Mouse (Mus musculus) embryonic facial prominence, embryonic 15.5 days (tissue): ENCODE results near the gene Sfrp2. TPM values are rescaled to one million over a fixed set of nuclear protein-coding genes. Genes with fewer than 3 reads are reported as not detected.

ENCODE experiments used
- ATAC-seq: fragments of 200-750 bp; cut with Nextera tagmentation; 2 replicates; pipeline ENCODE4 v1.8.0; 2017; ENCODE audit warnings: low read depth, moderate TSS enrichment; ENCODE audit not compliant: insufficient number of reproducible peaks, low FRiP score, low TSS enrichment
- H3K27ac ChIP-seq: fragments of 300-500 bp; sonication (generic); replicated peaks from 2 replicates; pipeline ENCODE4 v1.5.1; 2015; ENCODE audit warnings: mild to moderate bottlenecking, inconsistent platforms
- H3K27me3 ChIP-seq: fragments of 300-500 bp; sonication (generic); 2 replicates; pipeline ENCODE4 v1.6.1; 2015; ENCODE audit warnings: inconsistent platforms
- H3K36me3 ChIP-seq: fragments of 300-500 bp; sonication (generic); 2 replicates; pipeline ENCODE4 v1.6.1; 2015; ENCODE audit warnings: mild to moderate bottlenecking, inconsistent platforms
- H3K4me1 ChIP-seq: fragments of 300-500 bp; sonication (generic); 2 replicates; pipeline ENCODE4 v1.6.1; 2015; ENCODE audit warnings: inconsistent platforms
- H3K4me2 ChIP-seq: fragments of 300-500 bp; sonication (generic); replicated peaks from 2 replicates; pipeline ENCODE4 v1.6.1; 2015; ENCODE audit warnings: mild to moderate bottlenecking, inconsistent platforms
- H3K4me3 ChIP-seq: fragments of 300-500 bp; sonication (generic); replicated peaks from 2 replicates; pipeline ENCODE4 v1.5.1; 2015; ENCODE audit warnings: mild to moderate bottlenecking, inconsistent platforms
- H3K9ac ChIP-seq: fragments of 300-500 bp; sonication (generic); 2 replicates; pipeline ENCODE4 v1.6.1; 2015; ENCODE audit warnings: inconsistent platforms
- H3K9me3 ChIP-seq: fragments of 300-500 bp; sonication (generic); replicated peaks from 2 replicates; pipeline ENCODE4 v1.6.1; 2016; ENCODE audit warnings: inconsistent platforms
- WGBS: fragments of 180-500 bp; shearing (Covaris S2); methylation state at CpG from one replicate; pipeline ENCODE4 v1.1.7; 2015; 5-methylcytosine and 5-hydroxymethylcytosine counted together
- polyA plus RNA-seq: library from polyadenylated mRNA; unstranded; fragments of >200 nt; fragmentation: Nextera tagmentation; extraction: Ambion mirVana; gene quantifications from 2 replicates; pipeline ENCODE4 v1.2.1, GENCODE M21; 2015

Sfrp2 gene
- polyA plus RNA-seq, 1 experiment from 2014 or later, result 676 TPM

DNA sequence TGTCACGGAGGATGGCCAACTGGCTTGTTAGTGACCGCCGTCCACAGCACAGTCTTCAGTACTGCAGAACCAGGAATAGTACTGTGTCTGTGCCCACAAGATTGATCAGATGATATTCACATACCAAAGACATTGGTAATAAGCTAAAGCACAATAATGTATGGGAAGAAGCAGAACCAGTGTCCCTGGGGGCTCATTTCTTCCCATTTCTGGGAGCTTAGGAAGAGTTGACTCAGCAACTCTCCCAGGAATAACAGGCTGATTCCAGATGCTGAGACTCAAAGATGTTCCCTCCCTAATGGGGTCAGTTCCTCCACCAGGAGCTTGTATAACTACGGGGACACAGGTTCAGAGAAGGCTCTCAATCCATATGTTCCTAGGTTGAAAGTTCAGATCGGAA is 13.9 kb upstream of the Sfrp2 start:
- ATAC-seq, result no peak
- Histone ChIP-seq H3K9ac (no peak overlapping the region), H3K4me2 (no peak overlapping the region), H3K27me3 (no peaks in the 10 kb centered on the region), H3K4me3 (no peak overlapping the region), H3K27ac (no peak overlapping the region), H3K9me3 (no peaks in the 10 kb centered on the region), H3K36me3 (no peaks in the 10 kb centered on the region), H3K4me1 (0 out of 2 replicates have a peak, but pooled peaks cover 4% of the 10 kb centered on the region)
- WGBS, result 86% methylated on average over 5 of the region's 5 CpGs

DNA sequence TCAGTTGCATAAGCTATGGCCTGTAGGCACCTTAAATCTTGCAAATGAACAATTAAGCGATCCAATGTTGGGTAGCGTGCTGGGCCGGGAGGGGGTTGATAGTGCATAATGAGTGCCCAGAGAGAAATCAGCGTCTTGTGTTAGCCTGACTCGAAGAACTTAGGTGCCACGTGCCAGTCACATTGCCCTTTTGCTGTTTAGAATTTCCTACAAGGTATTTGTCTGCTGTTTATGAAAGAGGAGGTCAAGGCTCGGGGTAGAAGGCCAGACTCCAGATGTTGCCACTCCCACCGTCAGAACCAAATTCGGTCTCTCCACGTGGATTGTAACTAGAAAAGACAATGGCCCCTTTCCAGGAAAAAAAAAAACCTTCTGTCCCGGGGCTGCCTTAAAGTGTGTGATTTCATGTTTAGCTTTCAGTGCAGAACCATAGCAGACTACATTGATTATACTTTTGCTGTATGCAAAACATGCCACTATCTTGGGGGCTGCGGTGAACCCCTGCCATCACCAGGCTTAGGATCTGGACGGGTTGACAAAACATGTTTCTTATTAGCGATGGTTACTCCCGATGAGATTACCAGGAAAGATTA is 11.0 kb upstream of the Sfrp2 start:
- 34% methylated on average over 15 of the region's 15 CpGs for WGBS
- Histone ChIP-seq H3K9ac (no peak overlapping the region), H3K4me2 (no peak overlapping the region), H3K9me3 (no peaks in the 10 kb centered on the region), H3K4me1 (0 out of 2 replicates have a peak, but pooled peaks cover 4% of the 10 kb centered on the region), H3K27me3 (no peaks in the 10 kb centered on the region), H3K4me3 (no peak overlapping the region), H3K36me3 (no peaks in the 10 kb centered on the region), H3K27ac (no peak overlapping the region)
- ATAC-seq, result no peak

DNA sequence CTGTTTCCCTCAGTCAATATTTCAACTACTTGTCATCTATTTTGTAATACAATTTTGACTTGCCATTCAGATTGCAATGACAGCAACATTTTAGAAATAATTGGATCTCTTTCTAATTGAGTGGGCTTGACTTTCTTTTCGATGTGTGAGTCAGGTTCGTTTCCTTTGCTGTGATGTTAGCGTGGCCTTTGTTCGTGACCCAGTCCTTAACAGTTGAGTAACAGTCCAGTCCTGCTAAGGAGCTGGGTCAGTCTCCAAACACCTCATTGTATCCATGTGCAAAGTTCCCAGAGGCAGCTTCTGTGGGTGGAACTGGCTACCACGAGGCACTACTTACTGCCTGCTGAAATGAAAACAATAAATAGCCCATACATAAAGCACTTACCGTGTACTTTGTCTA is 10.5 kb upstream of the Sfrp2 start:
- no peak overlapping the region for H3K9ac ChIP-seq
- H3K9me3 ChIP-seq, result no peaks in the 10 kb centered on the region
- H3K4me3 ChIP-seq, result no peak overlapping the region
- H3K4me2 ChIP-seq, result no peak overlapping the region
- H3K27me3 ChIP-seq, result no peaks in the 10 kb centered on the region
- no peaks in the 10 kb centered on the region for H3K36me3 ChIP-seq
- H3K27ac ChIP-seq, result no peak overlapping the region
- WGBS, result 35% methylated on average over 6 of the region's 6 CpGs
- ATAC-seq, result no peak
- 0 out of 2 replicates have a peak, but pooled peaks cover 4% of the 10 kb centered on the region for H3K4me1 ChIP-seq

DNA sequence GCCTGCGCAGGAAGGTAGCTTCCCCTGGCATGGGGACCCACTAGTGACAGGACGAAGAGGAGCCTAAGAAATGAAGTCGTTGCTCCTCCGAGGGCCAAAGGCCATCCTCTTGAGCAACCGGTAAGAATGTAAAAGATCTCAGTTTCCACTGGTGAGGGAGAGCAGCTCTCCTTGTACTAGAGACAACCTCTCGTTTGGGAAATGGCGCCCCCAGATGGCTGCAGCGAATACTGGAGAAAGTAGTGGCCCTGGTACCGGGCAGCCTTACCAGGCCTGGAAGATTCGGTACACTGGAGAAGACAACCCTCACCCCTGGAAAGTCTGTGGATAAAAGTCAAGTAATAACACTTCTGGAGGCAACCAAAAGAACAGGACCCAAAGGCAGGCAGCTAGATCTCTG is 3.8 kb upstream of the Sfrp2 start:
- no peaks in the 10 kb centered on the region for H3K36me3 ChIP-seq
- H3K9me3 ChIP-seq, result no peaks in the 10 kb centered on the region
- H3K4me2 ChIP-seq, result no peak overlapping the region
- no peaks in the 10 kb centered on the region for H3K27me3 ChIP-seq
- H3K4me3 ChIP-seq, result no peak overlapping the region
- peaks cover 26% of the 10 kb centered on the region for H3K4me1 ChIP-seq
- no peak overlapping the region for H3K27ac ChIP-seq
- no peak for ATAC-seq
- 76% methylated on average over 10 of the region's 10 CpGs for WGBS
- H3K9ac ChIP-seq, result no peak overlapping the region

DNA sequence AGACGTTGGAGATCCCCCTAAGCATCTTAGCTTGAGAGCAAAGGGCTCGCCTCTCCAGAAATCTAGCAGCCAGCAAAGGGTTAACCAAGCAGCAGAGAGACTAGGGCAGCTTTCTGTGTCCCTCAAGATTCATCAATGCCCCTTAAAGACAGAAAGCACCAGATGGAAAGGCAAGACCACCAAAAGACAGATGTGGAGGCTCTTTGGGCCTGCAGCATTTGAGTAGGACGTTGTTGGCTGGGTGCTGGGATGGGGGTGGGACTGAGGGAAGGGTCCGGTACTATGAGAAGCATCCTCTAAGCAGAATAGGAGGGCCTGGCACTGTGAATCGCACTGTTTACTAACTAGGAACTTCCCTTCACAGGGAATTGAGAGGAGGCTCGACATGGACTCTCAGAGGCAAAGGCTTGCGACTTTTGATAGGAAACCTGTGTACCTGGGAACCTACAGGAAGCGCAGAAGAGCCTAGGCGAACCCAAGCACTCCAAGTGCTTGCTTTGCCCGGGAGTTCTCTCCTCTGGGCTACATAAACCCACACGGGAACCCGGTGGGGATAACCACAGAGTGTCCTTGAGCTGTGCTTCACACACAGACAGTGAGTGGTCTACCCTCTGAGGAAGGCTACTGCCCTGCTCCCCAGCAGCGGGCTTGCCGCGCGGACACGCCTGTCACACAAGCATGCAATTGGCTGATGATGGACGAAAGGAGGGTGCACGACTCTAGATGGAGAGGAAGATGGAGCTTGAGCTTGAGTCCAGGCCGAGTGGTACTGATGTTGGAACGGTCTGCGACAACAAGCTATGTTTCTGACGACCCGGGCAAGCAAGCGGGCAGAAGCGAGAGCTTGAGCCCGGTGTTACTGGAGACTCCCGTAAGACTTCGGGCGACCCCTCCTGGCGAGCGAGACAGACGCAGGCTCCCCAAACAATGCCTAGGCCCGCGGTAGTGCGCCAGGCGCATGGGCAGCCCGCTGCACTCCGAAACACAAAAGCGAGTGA is 2.3 kb upstream of the Sfrp2 start:
- no peak overlapping the region for H3K27ac ChIP-seq
- H3K9me3 ChIP-seq, result no peaks in the 10 kb centered on the region
- peak overlapping the region; percentile 80 for H3K4me2 ChIP-seq
- ATAC-seq, result peak; percentile 73
- WGBS, result 7% methylated on average over 40 of the region's 40 CpGs
- H3K4me3 ChIP-seq, result peak overlapping the region; percentile 42
- H3K36me3 ChIP-seq, result no peaks in the 10 kb centered on the region
- H3K27me3 ChIP-seq, result no peaks in the 10 kb centered on the region
- no peak overlapping the region; the same call in 1 of the 2 replicates for H3K9ac ChIP-seq
- peaks cover 32% of the 10 kb centered on the region for H3K4me1 ChIP-seq

DNA sequence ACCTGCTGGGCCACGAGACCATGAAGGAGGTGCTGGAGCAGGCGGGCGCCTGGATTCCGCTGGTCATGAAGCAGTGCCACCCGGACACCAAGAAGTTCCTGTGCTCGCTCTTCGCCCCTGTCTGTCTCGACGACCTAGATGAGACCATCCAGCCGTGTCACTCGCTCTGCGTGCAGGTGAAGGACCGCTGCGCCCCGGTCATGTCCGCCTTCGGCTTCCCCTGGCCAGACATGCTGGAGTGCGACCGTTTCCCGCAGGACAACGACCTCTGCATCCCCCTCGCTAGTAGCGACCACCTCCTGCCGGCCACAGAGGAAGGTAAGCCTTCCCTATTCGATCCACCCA is 577 bp downstream of the Sfrp2 start:
- ATAC-seq, result no peak

GRCm38 (mm10) chr3:83767121-83767520 is 1.0 kb downstream of the Sfrp2 start:
- ATAC-seq, result no peak
- WGBS, result 8% methylated on average over 10 of the region's 10 CpGs
- H3K4me3 ChIP-seq, result peak overlapping the region; percentile 57
- peak overlapping the region; percentile 91 for H3K4me2 ChIP-seq
- H3K27ac ChIP-seq, result peak overlapping the region; percentile 82
- peak overlapping the region; percentile 62 for H3K9ac ChIP-seq
- peaks cover 42% of the 10 kb centered on the region for H3K4me1 ChIP-seq
- no peaks in the 10 kb centered on the region for H3K9me3 ChIP-seq
- no peaks in the 10 kb centered on the region for H3K27me3 ChIP-seq
- peaks cover 19% of the 10 kb centered on the region for H3K36me3 ChIP-seq

More for the DNA sequence above, 577 bp downstream of the Sfrp2 start:
- H3K36me3 ChIP-seq, result peaks cover 16% of the 10 kb centered on the region
- H3K27ac ChIP-seq, result peak overlapping the region; percentile 82
- no peaks in the 10 kb centered on the region for H3K9me3 ChIP-seq
- H3K27me3 ChIP-seq, result no peaks in the 10 kb centered on the region
- H3K4me3 ChIP-seq, result peak overlapping the region; percentile 57
- peaks cover 39% of the 10 kb centered on the region for H3K4me1 ChIP-seq
- H3K9ac ChIP-seq, result peak overlapping the region; percentile 62
- H3K4me2 ChIP-seq, result peak overlapping the region; percentile 91
- 2% methylated on average over 25 of the region's 25 CpGs for WGBS

- Histone ChIP-seq H3K4me1 (peaks cover 45% of the 10 kb centered on the region), H3K27ac (0 out of 2 replicates have a peak overlapping the region, but pooled peaks have one; percentile 5), H3K27me3 (no peaks in the 10 kb centered on the region), H3K4me2 (peak overlapping the region; percentile 91), H3K36me3 (peaks cover 22% of the 10 kb centered on the region), H3K9ac (no peak overlapping the region), H3K4me3 (peak overlapping the region; percentile 57), H3K9me3 (no peaks in the 10 kb centered on the region)
- no peak for ATAC-seq
- WGBS, result 33% methylated on average over 11 of the region's 11 CpGs
Measured at GRCm38 (mm10) chr3:83768293-83769035, 2.3 kb downstream of the Sfrp2 start.

GRCm38 (mm10) chr3:83769036-83769410 is 2.9 kb downstream of the Sfrp2 start:
- H3K4me3 ChIP-seq, result peak overlapping the region; percentile 57
- ATAC-seq, result no peak
- no peaks in the 10 kb centered on the region for H3K9me3 ChIP-seq
- H3K36me3 ChIP-seq, result peaks cover 26% of the 10 kb centered on the region
- peak overlapping the region; percentile 91 for H3K4me2 ChIP-seq
- H3K4me1 ChIP-seq, result peaks cover 39% of the 10 kb centered on the region
- no peaks in the 10 kb centered on the region for H3K27me3 ChIP-seq
- H3K9ac ChIP-seq, result no peak overlapping the region
- 0 out of 2 replicates have a peak overlapping the region, but pooled peaks have one; percentile 5 for H3K27ac ChIP-seq
- 38% methylated on average over 10 of the region's 10 CpGs for WGBS

GRCm38 (mm10) chr3:83771160-83771869 is 5.2 kb downstream of the Sfrp2 start:
- no peak for ATAC-seq
- H3K9ac ChIP-seq, result no peak overlapping the region
- 85% methylated on average over 10 of the region's 10 CpGs for WGBS
- H3K4me3 ChIP-seq, result no peak overlapping the region
- peaks cover 26% of the 10 kb centered on the region for H3K36me3 ChIP-seq
- H3K27me3 ChIP-seq, result no peaks in the 10 kb centered on the region
- peaks cover 31% of the 10 kb centered on the region for H3K4me1 ChIP-seq
- no peaks in the 10 kb centered on the region for H3K9me3 ChIP-seq
- no peak overlapping the region for H3K27ac ChIP-seq
- no peak overlapping the region for H3K4me2 ChIP-seq
